Mouse (Mus musculus): ENCODE measurements around the gene 1110008P14Rik. TPM values are rescaled to one million over a fixed set of nuclear protein-coding genes. Genes with fewer than 3 reads are reported as not detected.

1110008P14Rik gene
- polyA plus RNA-seq, 1 experiment from 2014 or later, result 90.1 TPM

- WGBS, result 41% methylated on average over 13 of the region's 13 CpGs
Observed at GRCm38 (mm10) chr2:32328911-32329460, 52.8 kb downstream of the 1110008P14Rik start.

GRCm38 (mm10) chr2:32327200-32327599 is 54.5 kb downstream of the 1110008P14Rik start:
- TF ChIP-seq CTCF (IDR thresholded peaks at IDR 0.05; ENCODE audit: low read depth), result no peak
- TF ChIP-seq EP300 (optimal IDR thresholded peaks at IDR 0.05), result no peak
- no peaks in the 10 kb centered on the region for H3K27me3 ChIP-seq (ENCODE audit: control insufficient read depth, insufficient read depth, low read length)
- no peaks in the 10 kb centered on the region for H3K4me1 ChIP-seq (replicated peaks; ENCODE audit: control insufficient read depth, insufficient read depth)
- no peak for ATAC-seq (ENCODE audit: low FRiP score, low TSS enrichment)
- no peaks in the 10 kb centered on the region for H3K9me3 ChIP-seq (ENCODE audit: control insufficient read depth, low read length)
- no peaks in the 10 kb centered on the region for H3K36me3 ChIP-seq (ENCODE audit: control insufficient read depth, insufficient read depth, low read length)
- H3K27ac ChIP-seq (replicated peaks), result no peak overlapping the region
- DNase-seq (ENCODE audit: low spot score), result no peak
- no peak overlapping the region for H3K9ac ChIP-seq (ENCODE audit: low read length)
- WGBS, result 55% methylated on average over 4 of the region's 4 CpGs
- H3K4me2 ChIP-seq (replicated peaks; ENCODE audit: low read depth), result no peak overlapping the region
- H3K4me3 ChIP-seq (ENCODE audit: low read depth, low read length), result no peak overlapping the region

More at GRCm38 (mm10) chr2:32328911-32329460, 52.8 kb downstream of the 1110008P14Rik start:
- no peak overlapping the region for H3K9ac ChIP-seq (ENCODE audit: low read length)
- ATAC-seq (ENCODE audit: low FRiP score, low TSS enrichment) (no peak), DNase-seq (ENCODE audit: low spot score) (no peak)
- no peaks in the 10 kb centered on the region for H3K4me1 ChIP-seq (replicated peaks; ENCODE audit: control insufficient read depth, insufficient read depth)
- H3K27me3 ChIP-seq (ENCODE audit: control insufficient read depth, insufficient read depth, low read length), result no peaks in the 10 kb centered on the region
- no peak overlapping the region for H3K4me2 ChIP-seq (replicated peaks; ENCODE audit: low read depth)
- H3K9me3 ChIP-seq (ENCODE audit: control insufficient read depth, low read length), result no peaks in the 10 kb centered on the region
- no peak overlapping the region for H3K4me3 ChIP-seq (ENCODE audit: low read depth, low read length)
- peak overlapping the region; percentile 30; the same call in 1 of the 2 replicates for H3K27ac ChIP-seq (replicated peaks)
- H3K36me3 ChIP-seq (ENCODE audit: control insufficient read depth, insufficient read depth, low read length), result no peaks in the 10 kb centered on the region
- TF ChIP-seq EP300 (optimal IDR thresholded peaks at IDR 0.05) (no peak), CTCF (IDR thresholded peaks at IDR 0.05; ENCODE audit: low read depth) (no peak)

Other genes with a start within 250 kb of the 1110008P14Rik start
- gene Prrc2b, start 230.9 kb downstream of the 1110008P14Rik start, polyA plus RNA-seq (2015; fragmentation: Nextera tagmentation; extraction: Ambion mirVana), result 18.7 and 21.6 TPM in 2 replicates
- gene Pomt1, start 145.3 kb downstream of the 1110008P14Rik start, polyA plus RNA-seq (2015; fragmentation: Nextera tagmentation; extraction: Ambion mirVana), result 6.2 and 6.9 TPM in 2 replicates
- gene Uck1, start 121.8 kb downstream of the 1110008P14Rik start, polyA plus RNA-seq (2015; fragmentation: Nextera tagmentation; extraction: Ambion mirVana), result 32.2 and 34.8 TPM in 2 replicates
- 18.1 and 18.5 TPM in 2 replicates for gene Golga2, start 94.6 kb downstream of the 1110008P14Rik start, polyA plus RNA-seq (2015; fragmentation: Nextera tagmentation; extraction: Ambion mirVana)
- gene Swi5, start 93.9 kb downstream of the 1110008P14Rik start, polyA plus RNA-seq (2015; fragmentation: Nextera tagmentation; extraction: Ambion mirVana), result 254 and 313 TPM in 2 replicates
- gene Ciz1, start 29.6 kb downstream of the 1110008P14Rik start, polyA plus RNA-seq (2015; fragmentation: Nextera tagmentation; extraction: Ambion mirVana), result 14.0 and 16.1 TPM in 2 replicates
- 5.6 and 6.2 TPM in 2 replicates for gene Dnm1, start 28.6 kb downstream of the 1110008P14Rik start, polyA plus RNA-seq (2015; fragmentation: Nextera tagmentation; extraction: Ambion mirVana)
- 1.8 TPM in 2 replicates for gene Lcn2, start 6.3 kb upstream of the 1110008P14Rik start, polyA plus RNA-seq (2015; fragmentation: Nextera tagmentation; extraction: Ambion mirVana)
- gene Ptges2, start 14.0 kb upstream of the 1110008P14Rik start, polyA plus RNA-seq (2015; fragmentation: Nextera tagmentation; extraction: Ambion mirVana), result 31.6 and 33.0 TPM in 2 replicates
- gene Naif1, start 68.5 kb upstream of the 1110008P14Rik start, polyA plus RNA-seq (2015; fragmentation: Nextera tagmentation; extraction: Ambion mirVana), result 2.5 and 2.6 TPM in 2 replicates
- 11.1 and 11.5 TPM in 2 replicates for gene Slc25a25, start 69.5 kb upstream of the 1110008P14Rik start, polyA plus RNA-seq (2015; fragmentation: Nextera tagmentation; extraction: Ambion mirVana)
- 16.6 and 20.2 TPM in 2 replicates for gene Fam102a, start 153.4 kb upstream of the 1110008P14Rik start, polyA plus RNA-seq (2015; fragmentation: Nextera tagmentation; extraction: Ambion mirVana)
- 87.5 and 91.8 TPM in 2 replicates for gene Dpm2, start 188.9 kb upstream of the 1110008P14Rik start, polyA plus RNA-seq (2015; fragmentation: Nextera tagmentation; extraction: Ambion mirVana)
- gene Pip5kl1, start 192.9 kb upstream of the 1110008P14Rik start, polyA plus RNA-seq (2015; fragmentation: Nextera tagmentation; extraction: Ambion mirVana), result 0.08 and 0.18 TPM in 2 replicates
- not detected in 2 replicates for gene 9430097D07Rik, start 193.7 kb upstream of the 1110008P14Rik start, polyA plus RNA-seq (2015; fragmentation: Nextera tagmentation; extraction: Ambion mirVana)
- 7.4 and 7.7 TPM in 2 replicates for gene St6galnac4, start 205.2 kb upstream of the 1110008P14Rik start, polyA plus RNA-seq (2015; fragmentation: Nextera tagmentation; extraction: Ambion mirVana)
- gene St6galnac6, start 217.8 kb upstream of the 1110008P14Rik start, polyA plus RNA-seq (2015; fragmentation: Nextera tagmentation; extraction: Ambion mirVana), result 9.1 and 11.3 TPM in 2 replicates
- 21.8 and 26.1 TPM in 2 replicates for gene Ak1, start 239.8 kb upstream of the 1110008P14Rik start, polyA plus RNA-seq (2015; fragmentation: Nextera tagmentation; extraction: Ambion mirVana)